Mouse (Mus musculus) lung, adult 2 months (tissue): ENCODE results near the gene Olfr1477. TPM values are rescaled to one million over a fixed set of nuclear protein-coding genes. Genes with fewer than 3 reads are reported as not detected.
"Not testable (repeated sequence)": the region's sequence is repeated elsewhere in the genome, so short reads cannot be mapped to it uniquely, and the experiment has no call there.

Experiments used
- DNase-seq: peaks from one replicate; pipeline ENCODE4 v3.0.0; 2022
- H3K4me1 ChIP-seq: fragments of 200-500 bp; 2 replicates; pipeline ENCODE4 v1.6.1; 2011; ENCODE audit warnings: low read length; ENCODE audit not compliant: control insufficient read depth, insufficient read depth
- H3K4me3 ChIP-seq: fragments of 200-500 bp; replicated peaks from 2 replicates; pipeline ENCODE3; 2011; ENCODE audit warnings: low read depth, mild to moderate bottlenecking, control low read depth, low read length; ENCODE audit errors: extremely low read depth
- CTCF ChIP-seq: fragments of 200-500 bp; IDR thresholded peaks from 2 replicates; pipeline ENCODE4 v1.5.1; 2011; ENCODE audit warnings: mild to moderate bottlenecking, low read length, control low read depth; ENCODE audit not compliant: insufficient read depth
- POLR2A ChIP-seq: fragments of 200-500 bp; IDR thresholded peaks from 2 replicates; pipeline ENCODE4 v1.6.1; 2011; ENCODE audit warnings: low read depth, mild to moderate bottlenecking, control low read depth, low read length, borderline replicate concordance; ENCODE audit errors: extremely low read depth
- WGBS: fragments of 180-500 bp; shearing (Covaris S2); methylation state at CpG from one replicate; pipeline ENCODE4 v1.1.7; 2018; 5-methylcytosine and 5-hydroxymethylcytosine counted together
- polyA plus RNA-seq: library from polyadenylated mRNA; depleted of rRNA; stranded (reverse); fragments of >200 nt; gene quantifications from 2 replicates; pipeline ENCODE4 v1.2.3, GENCODE M21; 2012; rRNA removed

The Olfr1477 gene
- not detected in 2 replicates for polyA plus RNA-seq

- no peak for TF ChIP-seq CTCF
- no peak for TF ChIP-seq POLR2A
- Histone ChIP-seq H3K4me3 (no peak within 1 kb of the TSS), H3K4me1 (no peaks in the 10 kb centered on the region)
- 66% methylated on average over 3 of the region's 3 CpGs for WGBS
- no peak for DNase-seq
Measured at GRCm38 (mm10) chr19:13500246-13500645, at the start of gene Olfr1477. TSS of gene Olfr1477 (plus strand) at chr19:13500546.

DNA sequence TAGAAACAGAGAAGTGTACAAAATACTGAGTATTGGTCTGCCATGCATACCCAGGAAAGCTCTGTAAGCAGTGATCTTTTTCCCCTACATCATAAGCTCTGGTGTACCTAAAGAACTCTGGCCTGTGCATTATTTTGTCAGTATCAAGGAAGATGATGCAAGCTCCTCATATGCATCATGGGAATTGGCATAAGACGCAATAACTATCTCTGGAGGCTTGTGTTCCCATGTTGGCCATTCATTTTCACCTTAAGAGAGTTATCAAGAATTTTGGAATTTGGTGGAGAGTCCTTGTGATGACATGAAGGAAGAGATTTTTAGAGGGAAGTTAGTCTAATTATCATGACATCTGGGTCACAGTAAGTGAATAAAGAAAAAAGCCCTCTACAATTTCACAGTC, 44.4 kb upstream of the Olfr1477 start, which contains the start of gene Olfr1472:
Olfr1472 (minus strand) TSS at position 101 of the 400 bp plus-strand sequence.
- TF ChIP-seq POLR2A: no peak
- no peak for TF ChIP-seq CTCF
- Histone ChIP-seq H3K4me1 (no peaks in the 10 kb centered on the region), H3K4me3 (no peak within 1 kb of the TSS)
- DNase-seq: no peak
- WGBS: 69% methylated on average over 1 of the region's 1 CpGs

GRCm38 (mm10) chr19:13469265-13469664, 31.1 kb upstream of the Olfr1477 start, which contains the start of gene Olfr1474:
TSS of gene Olfr1474 (plus strand) at chr19:13469565.
- DNase-seq, H3K4me1 ChIP-seq, H3K4me3 ChIP-seq: not testable (repeated sequence)
- 64% methylated on average over 4 of the region's 4 CpGs for WGBS

DNA sequence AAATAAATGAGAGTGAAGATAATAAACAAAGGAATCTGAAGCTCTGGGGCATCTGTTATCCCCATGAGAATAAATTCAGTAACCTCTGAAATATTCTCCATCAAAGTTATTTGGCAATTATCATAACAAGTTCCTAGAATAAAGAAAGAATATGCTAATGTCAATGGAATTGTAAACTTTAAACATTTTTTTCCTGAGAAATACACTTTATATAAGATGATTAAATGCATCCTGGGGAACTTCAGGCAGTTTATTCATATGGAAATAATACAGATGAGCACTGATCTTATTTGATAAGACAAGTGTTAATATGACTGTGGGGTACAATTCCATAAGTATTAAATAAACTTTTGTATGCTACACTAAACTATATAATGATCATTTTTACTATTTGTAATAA, 20.2 kb upstream of the Olfr1477 start, which contains the start of gene Olfr1475:
Olfr1475 (minus strand) TSS at position 101 of the 400 bp plus-strand sequence.
- TF ChIP-seq CTCF (no peak), POLR2A (no peak)
- Histone ChIP-seq H3K4me1 (no peaks in the 10 kb centered on the region), H3K4me3 (no peak within 1 kb of the TSS)
- no peak for DNase-seq

DNA sequence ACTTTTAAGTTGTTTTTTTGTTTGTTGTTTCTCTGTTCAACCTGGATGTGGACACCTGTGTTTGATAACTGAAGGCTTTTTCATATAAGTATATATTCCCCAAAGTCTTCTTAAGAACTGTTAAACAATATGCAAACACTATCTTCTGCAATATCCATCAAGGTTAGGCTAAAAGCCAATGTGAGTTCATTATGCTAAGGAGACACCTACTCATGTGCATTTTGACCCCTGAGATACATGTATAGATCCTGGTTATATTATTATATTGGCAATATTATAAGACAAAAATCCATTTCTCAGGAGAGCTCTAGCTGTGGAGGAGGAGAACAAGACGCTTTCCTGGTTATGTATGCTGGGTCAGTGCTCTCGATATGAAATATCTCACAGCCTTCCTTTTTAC, 27.3 kb downstream of the Olfr1477 start, which contains the start of gene Olfr1480:
Olfr1480 (plus strand) TSS at position 301 of the 400 bp plus-strand sequence.
- DNase-seq: no peak
- 69% methylated on average over 2 of the region's 2 CpGs for WGBS
- no peaks in the 10 kb centered on the region for H3K4me1 ChIP-seq
- no peak for TF ChIP-seq POLR2A
- no peak for TF ChIP-seq CTCF
- no peak within 1 kb of the TSS for H3K4me3 ChIP-seq

Other genes with a start within 250 kb of the Olfr1477 start
- gene Olfr1465, start 185.0 kb upstream of the Olfr1477 start, polyA plus RNA-seq: not detected in 2 replicates
- gene Olfr1466, start 161.7 kb upstream of the Olfr1477 start, polyA plus RNA-seq: not detected in 2 replicates
- not detected in 2 replicates for gene Olfr1467, start 138.3 kb upstream of the Olfr1477 start, polyA plus RNA-seq
- not detected in 2 replicates for gene Olfr1469, start 92.7 kb upstream of the Olfr1477 start, polyA plus RNA-seq
- not detected in 2 replicates for gene Olfr1471, start 57.1 kb upstream of the Olfr1477 start, polyA plus RNA-seq
- not detected in 2 replicates for gene Olfr1472, start 44.5 kb upstream of the Olfr1477 start, polyA plus RNA-seq
- not detected in 2 replicates for gene Olfr1474, start 31.0 kb upstream of the Olfr1477 start, polyA plus RNA-seq
- not detected in 2 replicates for gene Olfr1475, start 20.4 kb upstream of the Olfr1477 start, polyA plus RNA-seq
- not detected in 2 replicates for gene Olfr1480, start 27.4 kb downstream of the Olfr1477 start, polyA plus RNA-seq
- gene Olfr1484, start 83.0 kb downstream of the Olfr1477 start, polyA plus RNA-seq: not detected in 2 replicates
- gene Olfr1487, start 116.8 kb downstream of the Olfr1477 start, polyA plus RNA-seq: not detected in 2 replicates
- not detected in 2 replicates for gene Olfr1489, start 131.1 kb downstream of the Olfr1477 start, polyA plus RNA-seq
- gene Olfr1490, start 150.5 kb downstream of the Olfr1477 start, polyA plus RNA-seq: not detected in 2 replicates
- gene Olfr1491, start 196.7 kb downstream of the Olfr1477 start, polyA plus RNA-seq: not detected in 2 replicates
- not detected in 2 replicates for gene Olfr1493-ps1, start 222.7 kb downstream of the Olfr1477 start, polyA plus RNA-seq
- not detected in 2 replicates for gene Olfr1494, start 239.2 kb downstream of the Olfr1477 start, polyA plus RNA-seq